Mouse (Mus musculus) forebrain, embryonic 13.5 days (tissue): ENCODE measurements around the gene Dennd1a. TPM values are rescaled to one million over a fixed set of nuclear protein-coding genes. Genes with fewer than 3 reads are reported as not detected.
A peak's percentile ranks its signal among the peaks of the same experiment; 100 is the strongest.

Experiments used
- ATAC-seq: fragments of 200-750 bp; cut with Nextera tagmentation; 2 replicates; pipeline ENCODE4 v1.8.0; 2017
- H3K27ac ChIP-seq: fragments of 300-500 bp; sonication (generic); 2 replicates; pipeline ENCODE4 v1.5.1; 2015; ENCODE audit warnings: inconsistent platforms, mild to moderate bottlenecking, moderate library complexity
- H3K27me3 ChIP-seq: fragments of 300-500 bp; sonication (generic); 2 replicates; pipeline ENCODE4 v1.6.1; 2015; ENCODE audit warnings: mild to moderate bottlenecking, inconsistent platforms
- H3K36me3 ChIP-seq: fragments of 300-500 bp; sonication (generic); 2 replicates; pipeline ENCODE4 v1.6.1; 2015; ENCODE audit warnings: mild to moderate bottlenecking, inconsistent platforms; ENCODE audit not compliant: poor library complexity, severe bottlenecking
- H3K4me1 ChIP-seq: fragments of 300-500 bp; sonication (generic); 2 replicates; pipeline ENCODE4 v1.6.1; 2015; ENCODE audit warnings: inconsistent platforms
- H3K4me2 ChIP-seq: fragments of 300-500 bp; sonication (generic); 2 replicates; pipeline ENCODE4 v1.6.1; 2015; ENCODE audit warnings: inconsistent platforms, mild to moderate bottlenecking, moderate library complexity
- H3K4me3 ChIP-seq: fragments of 300-500 bp; sonication (generic); 2 replicates; pipeline ENCODE4 v1.5.1; 2015; ENCODE audit warnings: mild to moderate bottlenecking, inconsistent platforms
- H3K9ac ChIP-seq: fragments of 300-500 bp; sonication (generic); 2 replicates; pipeline ENCODE4 v1.6.1; 2015; ENCODE audit warnings: mild to moderate bottlenecking, inconsistent platforms
- H3K9me3 ChIP-seq: fragments of 300-500 bp; sonication (generic); replicated peaks from 2 replicates; pipeline ENCODE4 v1.6.1; 2016; ENCODE audit warnings: inconsistent platforms
- WGBS: fragments of 180-500 bp; shearing (Covaris S2); methylation state at CpG from one replicate; pipeline ENCODE4 v1.1.7; 2015; 5-methylcytosine and 5-hydroxymethylcytosine counted together
- polyA plus RNA-seq: library from polyadenylated mRNA; unstranded; fragments of >200 nt; fragmentation: Nextera tagmentation; extraction: Ambion mirVana; gene quantifications from 2 replicates; pipeline ENCODE4 v1.2.1, GENCODE M21; 2015

Dennd1a gene
- polyA plus RNA-seq, 1 experiment from 2014 or later, result 17.7 TPM

- H3K27ac ChIP-seq, result no peak overlapping the region
- H3K4me3 ChIP-seq, result no peak overlapping the region
- 48% methylated on average over 2 of the region's 2 CpGs for WGBS
- H3K9ac ChIP-seq, result no peak overlapping the region
- H3K4me1 ChIP-seq, result 0 out of 2 replicates have a peak, but pooled peaks cover 2% of the 10 kb centered on the region
- no peaks in the 10 kb centered on the region for H3K36me3 ChIP-seq
- H3K9me3 ChIP-seq, result no peaks in the 10 kb centered on the region
- ATAC-seq, result no peak
- no peaks in the 10 kb centered on the region for H3K27me3 ChIP-seq
- H3K4me2 ChIP-seq, result no peak overlapping the region
Observed at GRCm38 (mm10) chr2:38186438-38186837, 100.8 kb downstream of the Dennd1a start.

- H3K9me3 ChIP-seq, result no peaks in the 10 kb centered on the region
- H3K27ac ChIP-seq, result no peak overlapping the region
- no peak overlapping the region for H3K4me3 ChIP-seq
- no peaks in the 10 kb centered on the region for H3K27me3 ChIP-seq
- WGBS, result 82% methylated on average over 3 of the region's 3 CpGs
- H3K4me2 ChIP-seq, result no peak overlapping the region
- ATAC-seq, result no peak
- no peak overlapping the region for H3K9ac ChIP-seq
- 0 out of 2 replicates have a peak, but pooled peaks cover 2% of the 10 kb centered on the region for H3K4me1 ChIP-seq
- H3K36me3 ChIP-seq, result no peaks in the 10 kb centered on the region
Observed at GRCm38 (mm10) chr2:38184977-38185376, 102.2 kb downstream of the Dennd1a start.

- no peak for ATAC-seq
- Histone ChIP-seq H3K9me3 (no peaks in the 10 kb centered on the region), H3K27me3 (no peaks in the 10 kb centered on the region), H3K4me1 (0 out of 2 replicates have a peak, but pooled peaks cover 2% of the 10 kb centered on the region), H3K4me2 (no peak overlapping the region), H3K36me3 (no peaks in the 10 kb centered on the region), H3K27ac (no peak overlapping the region), H3K9ac (no peak overlapping the region), H3K4me3 (no peak overlapping the region)
- 64% methylated on average over 1 of the region's 1 CpGs for WGBS
Observed at GRCm38 (mm10) chr2:38183881-38184280, 103.3 kb downstream of the Dennd1a start.

- WGBS, result 21% methylated on average over 1 of the region's 1 CpGs
- Histone ChIP-seq H3K36me3 (no peaks in the 10 kb centered on the region), H3K9me3 (no peaks in the 10 kb centered on the region), H3K4me3 (no peak overlapping the region), H3K27ac (no peak overlapping the region), H3K4me1 (no peaks in the 10 kb centered on the region), H3K9ac (no peak overlapping the region), H3K4me2 (no peak overlapping the region), H3K27me3 (no peaks in the 10 kb centered on the region)
- ATAC-seq, result no peak
Observed at GRCm38 (mm10) chr2:38182283-38182682, 104.9 kb downstream of the Dennd1a start.

GRCm38 (mm10) chr2:38177583-38177978 is 109.6 kb downstream of the Dennd1a start:
- H3K4me3 ChIP-seq, result no peak overlapping the region
- H3K4me1 ChIP-seq, result no peaks in the 10 kb centered on the region
- H3K27ac ChIP-seq, result no peak overlapping the region
- no peaks in the 10 kb centered on the region for H3K27me3 ChIP-seq
- H3K4me2 ChIP-seq, result no peak overlapping the region
- no peak for ATAC-seq
- no peaks in the 10 kb centered on the region for H3K36me3 ChIP-seq
- no peaks in the 10 kb centered on the region for H3K9me3 ChIP-seq
- H3K9ac ChIP-seq, result no peak overlapping the region

- Histone ChIP-seq H3K9ac (no peak overlapping the region), H3K27me3 (no peaks in the 10 kb centered on the region), H3K9me3 (no peaks in the 10 kb centered on the region), H3K4me1 (no peaks in the 10 kb centered on the region), H3K4me3 (no peak overlapping the region), H3K4me2 (no peak overlapping the region), H3K27ac (no peak overlapping the region), H3K36me3 (no peaks in the 10 kb centered on the region)
- WGBS, result 87% methylated on average over 4 of the region's 4 CpGs
- no peak for ATAC-seq
Observed at GRCm38 (mm10) chr2:38176870-38177582, 110.2 kb downstream of the Dennd1a start.

- Histone ChIP-seq H3K9ac (no peak overlapping the region), H3K4me3 (no peak overlapping the region), H3K9me3 (no peaks in the 10 kb centered on the region), H3K27me3 (no peaks in the 10 kb centered on the region), H3K4me1 (no peaks in the 10 kb centered on the region), H3K27ac (no peak overlapping the region), H3K4me2 (no peak overlapping the region), H3K36me3 (no peaks in the 10 kb centered on the region)
- ATAC-seq, result no peak
Observed at GRCm38 (mm10) chr2:38175276-38175675, 111.9 kb downstream of the Dennd1a start.

- no peak overlapping the region for H3K4me3 ChIP-seq
- 87% methylated on average over 3 of the region's 3 CpGs for WGBS
- no peak for ATAC-seq
Observed at GRCm38 (mm10) chr2:38168606-38169005, 118.6 kb downstream of the Dennd1a start.

GRCm38 (mm10) chr2:38165966-38166365 is 121.2 kb downstream of the Dennd1a start:
- Histone ChIP-seq H3K27me3 (no peaks in the 10 kb centered on the region), H3K4me1 (peaks cover 16% of the 10 kb centered on the region), H3K36me3 (no peaks in the 10 kb centered on the region), H3K27ac (no peak overlapping the region), H3K4me2 (no peak overlapping the region), H3K4me3 (no peak overlapping the region), H3K9ac (no peak overlapping the region), H3K9me3 (no peaks in the 10 kb centered on the region)
- no peak for ATAC-seq
- WGBS, result 35% methylated on average over 5 of the region's 5 CpGs

More at GRCm38 (mm10) chr2:38168606-38169005, 118.6 kb downstream of the Dennd1a start:
- no peak overlapping the region for H3K27ac ChIP-seq
- H3K36me3 ChIP-seq, result no peaks in the 10 kb centered on the region
- H3K9me3 ChIP-seq, result no peaks in the 10 kb centered on the region
- no peaks in the 10 kb centered on the region for H3K27me3 ChIP-seq
- no peak overlapping the region for H3K9ac ChIP-seq
- 0 out of 2 replicates have a peak, but pooled peaks cover 5% of the 10 kb centered on the region for H3K4me1 ChIP-seq
- H3K4me2 ChIP-seq, result no peak overlapping the region

- Histone ChIP-seq H3K4me2 (peak overlapping the region; percentile 18; the same call in 1 of the 2 replicates), H3K27ac (no peak overlapping the region), H3K36me3 (no peaks in the 10 kb centered on the region), H3K9ac (no peak overlapping the region), H3K4me3 (no peak overlapping the region), H3K4me1 (peaks cover 20% of the 10 kb centered on the region), H3K9me3 (no peaks in the 10 kb centered on the region), H3K27me3 (no peaks in the 10 kb centered on the region)
- 61% methylated on average over 5 of the region's 5 CpGs for WGBS
- no peak for ATAC-seq
Observed at GRCm38 (mm10) chr2:38164326-38165035, 122.7 kb downstream of the Dennd1a start.

GRCm38 (mm10) chr2:38162486-38162885 is 124.7 kb downstream of the Dennd1a start:
- Histone ChIP-seq H3K27ac (no peak overlapping the region), H3K4me3 (no peak overlapping the region), H3K9ac (no peak overlapping the region), H3K9me3 (no peaks in the 10 kb centered on the region), H3K4me2 (no peak overlapping the region), H3K36me3 (no peaks in the 10 kb centered on the region), H3K27me3 (no peaks in the 10 kb centered on the region), H3K4me1 (peaks cover 20% of the 10 kb centered on the region)
- ATAC-seq, result no peak
- 26% methylated on average over 3 of the region's 3 CpGs for WGBS

- Histone ChIP-seq H3K27ac (no peak overlapping the region), H3K9me3 (no peaks in the 10 kb centered on the region), H3K9ac (no peak overlapping the region), H3K4me3 (no peak overlapping the region), H3K36me3 (no peaks in the 10 kb centered on the region), H3K4me1 (peaks cover 28% of the 10 kb centered on the region), H3K4me2 (no peak overlapping the region), H3K27me3 (no peaks in the 10 kb centered on the region)
- ATAC-seq, result no peak
- 66% methylated on average over 1 of the region's 1 CpGs for WGBS
Observed at GRCm38 (mm10) chr2:38161484-38161883, 125.7 kb downstream of the Dennd1a start.
